ENCODE assay signal across 8 mouse cellular contexts in genomic region chr6:128797936-128798771, GRCm38 (mm10). TPM values are rescaled to one million over a fixed set of nuclear protein-coding genes. Genes with fewer than 3 reads are reported as not detected.
DNase-seq lines count a peak whose midpoint lies in the region; ATAC-seq and TF ChIP-seq lines count a peak whose summit lies in the region.

No protein-coding gene starts in this region.

- no peak for ATAC-seq in forebrain, embryonic 16.5 days

- H3K27me3 ChIP-seq in forebrain, embryonic 16.5 days (replicated peaks; ENCODE audit: control insufficient read depth, insufficient read depth, low read length) = no peaks in the 10 kb centered on the region

- H3K4me2 ChIP-seq in forebrain, embryonic 16.5 days (ENCODE audit: low read length) = peak overlapping the region; percentile 74

- peak; percentile 21 to 49 for DNase-seq in heart, adult 18-20 months
- no peak for DNase-seq in heart, adult 8-10 months (ENCODE audit: low spot score)
- DNase-seq in kidney, postnatal 36 days = peak; percentile 5 to 7
- DNase-seq in mesoderm, embryonic 11.5 days (ENCODE audit: low read depth, low spot score) = peak; percentile 45
- peak; percentile 20 for DNase-seq in yolk sac, embryonic 10.5 days (ENCODE audit: low spot score)
- no peak for DNase-seq in urinary bladder, adult 2 months (ENCODE audit: low spot score)

- TF ChIP-seq POLR2A in bone marrow macrophage, adult 2 months (IDR thresholded peaks at IDR 0.05; ENCODE audit: borderline replicate concordance, low read depth, low read length) = no peak

- no peak overlapping the region for H3K27ac ChIP-seq in bone marrow macrophage, adult 2 months (ENCODE audit: insufficient read depth, low read depth, low read length)
- H3K27ac ChIP-seq in forebrain, embryonic 16.5 days (ENCODE audit: low read length) = peak overlapping the region; percentile 32; the same call in 1 of the 2 replicates

- 10% methylated on average over 15 of the region's 15 CpGs for WGBS in forebrain, embryonic 16.5 days

- H3K4me1 ChIP-seq in bone marrow macrophage, adult 2 months (ENCODE audit: control insufficient read depth, insufficient read depth, low read length) = peaks cover 16% of the 10 kb centered on the region
- peaks cover 13% of the 10 kb centered on the region for H3K4me1 ChIP-seq in forebrain, embryonic 16.5 days (replicated peaks; ENCODE audit: control insufficient read depth, insufficient read depth, low read length)

- H3K4me3 ChIP-seq in bone marrow macrophage, adult 2 months (ENCODE audit: insufficient read depth, low read length) = peak overlapping the region; percentile 52
- H3K4me3 ChIP-seq in forebrain, embryonic 16.5 days (replicated peaks; ENCODE audit: low read length) = peak overlapping the region; percentile 65

- H3K36me3 ChIP-seq in forebrain, embryonic 16.5 days (ENCODE audit: control insufficient read depth, insufficient read depth) = no peaks in the 10 kb centered on the region

- H3K9me3 ChIP-seq in forebrain, embryonic 16.5 days (ENCODE audit: control insufficient read depth, low read length) = no peaks in the 10 kb centered on the region

- no peak for TF ChIP-seq CTCF in bone marrow macrophage, adult 2 months (IDR thresholded peaks at IDR 0.05; ENCODE audit: low read depth, low read length)

- H3K9ac ChIP-seq in forebrain, embryonic 16.5 days (replicated peaks; ENCODE audit: low read depth, low read length) = peak overlapping the region; percentile 50

RNA-seq across cellular contexts. Expression of gene Klrb1c, which starts 9.1 kb away (rescaled TPM):
- not detected for total RNA-seq in heart, adult 18-20 months (2021)
- under 1 TPM in 3 of 4 experiments, not detected in 1; 0.14 to 0.32 (median 0.31) TPM for total RNA-seq in heart, adult 8-10 months (2022)
- not detected in 2 replicates for polyA plus RNA-seq in bone marrow macrophage, adult 2 months (2012; ENCODE audit: insufficient read depth, insufficient read length, missing spikeins)
- 0.15 TPM in 1 of 2 replicates, not detected in the other for polyA plus RNA-seq in forebrain, embryonic 16.5 days (2015; fragmentation: Nextera tagmentation; extraction: Ambion mirVana)
- polyA plus RNA-seq in urinary bladder, adult 2 months (2012; rRNA removed) = 1.1 TPM in 2 replicates

RNA-seq across cellular contexts. Expression of gene Gm44511, which starts 28.0 kb away (rescaled TPM):
- total RNA-seq in heart, adult 18-20 months (2021) = not detected
- not detected for total RNA-seq in heart, adult 8-10 months (2022)
- polyA plus RNA-seq in bone marrow macrophage, adult 2 months (2012; ENCODE audit: insufficient read depth, insufficient read length, missing spikeins) = not detected in 2 replicates
- not detected in 2 replicates for polyA plus RNA-seq in forebrain, embryonic 16.5 days (2015; fragmentation: Nextera tagmentation; extraction: Ambion mirVana)
- 0.23 and 0.43 TPM in 2 replicates for polyA plus RNA-seq in urinary bladder, adult 2 months (2012; rRNA removed)

RNA-seq across cellular contexts. Expression of gene Klrb1b, which starts 28.0 kb away (rescaled TPM):
- under 1 TPM; 0.21 to 0.45 TPM for total RNA-seq in heart, adult 18-20 months (2021)
- total RNA-seq in heart, adult 8-10 months (2022) = not detected
- not detected in 2 replicates for polyA plus RNA-seq in bone marrow macrophage, adult 2 months (2012; ENCODE audit: insufficient read depth, insufficient read length, missing spikeins)
- polyA plus RNA-seq in forebrain, embryonic 16.5 days (2015; fragmentation: Nextera tagmentation; extraction: Ambion mirVana) = not detected in 2 replicates
- polyA plus RNA-seq in urinary bladder, adult 2 months (2012; rRNA removed) = 0.92 and 0.93 TPM in 2 replicates

Comparison
In these comparisons a context has a peak if more than half of its experiments do, and no peak if none do; other contexts are left out.
1. DNase-seq: peak in heart, adult 18-20 months (2 of 2), kidney, postnatal 36 days (2 of 2), mesoderm, embryonic 11.5 days (single experiment) and yolk sac, embryonic 10.5 days (single experiment); none in heart, adult 8-10 months (single experiment) and urinary bladder, adult 2 months (single experiment).